Mouse (Mus musculus) neural tube, embryonic 12.5 days (tissue): ENCODE measurements around the gene Tmem216. TPM values are rescaled to one million over a fixed set of nuclear protein-coding genes. Genes with fewer than 3 reads are reported as not detected.
A peak's percentile ranks its signal among the peaks of the same experiment; 100 is the strongest.

Source experiments
- ATAC-seq: fragments of 200-750 bp; cut with Nextera tagmentation; 2 replicates; pipeline ENCODE4 v1.8.0; 2017; ENCODE audit warnings: low read depth, mild to moderate bottlenecking, moderate TSS enrichment, moderate library complexity; ENCODE audit not compliant: low FRiP score
- H3K27ac ChIP-seq: fragments of 300-500 bp; sonication (generic); 2 replicates; pipeline ENCODE4 v1.5.1; 2016
- H3K27me3 ChIP-seq: fragments of 300-500 bp; sonication (generic); replicated peaks from 2 replicates; pipeline ENCODE4 v1.6.1; 2016; ENCODE audit warnings: mild to moderate bottlenecking
- H3K36me3 ChIP-seq: fragments of 300-500 bp; sonication (generic); 2 replicates; pipeline ENCODE4 v1.6.1; 2016; ENCODE audit warnings: mild to moderate bottlenecking
- H3K4me1 ChIP-seq: fragments of 300-500 bp; sonication (generic); 2 replicates; pipeline ENCODE4 v1.6.1; 2016
- H3K4me2 ChIP-seq: fragments of 300-500 bp; sonication (generic); replicated peaks from 2 replicates; pipeline ENCODE4 v1.6.1; 2016; ENCODE audit warnings: mild to moderate bottlenecking
- H3K4me3 ChIP-seq: fragments of 300-500 bp; sonication (generic); 2 replicates; pipeline ENCODE4 v1.5.1; 2016
- H3K9ac ChIP-seq: fragments of 300-500 bp; sonication (generic); 2 replicates; pipeline ENCODE4 v1.6.1; 2016; ENCODE audit warnings: mild to moderate bottlenecking
- H3K9me3 ChIP-seq: fragments of 300-500 bp; sonication (generic); 2 replicates; pipeline ENCODE4 v1.6.1; 2016; ENCODE audit warnings: mild to moderate bottlenecking
- WGBS: fragments of 180-500 bp; shearing (Covaris S2); methylation state at CpG from one replicate; pipeline ENCODE4 v1.1.7; 2016; 5-methylcytosine and 5-hydroxymethylcytosine counted together
- polyA plus RNA-seq: library from polyadenylated mRNA; unstranded; fragments of >200 nt; fragmentation: Nextera tagmentation; extraction: Ambion mirVana; gene quantifications from 2 replicates; pipeline ENCODE4 v1.2.1, GENCODE M21; 2016

The Tmem216 gene
- polyA plus RNA-seq, 1 experiment from 2014 or later = 48.1 TPM

GRCm38 (mm10) chr19:10520355-10520754 lies 35.7 kb downstream of the Tmem216 start:
- ATAC-seq = no peak
- 59% methylated on average over 1 of the region's 1 CpGs for WGBS
- Histone ChIP-seq H3K27ac (no peak overlapping the region), H3K4me3 (no peak overlapping the region), H3K4me2 (no peak overlapping the region), H3K36me3 (peaks cover 20% of the 10 kb centered on the region), H3K9me3 (no peaks in the 10 kb centered on the region), H3K4me1 (peaks cover 8% of the 10 kb centered on the region; the same call in 1 of the 2 replicates), H3K9ac (no peak overlapping the region), H3K27me3 (no peaks in the 10 kb centered on the region)

- ATAC-seq = no peak
- peaks cover 31% of the 10 kb centered on the region for H3K36me3 ChIP-seq
- WGBS = 85% methylated on average over 6 of the region's 6 CpGs
Observed at GRCm38 (mm10) chr19:10510759-10511330, 45.2 kb downstream of the Tmem216 start.

GRCm38 (mm10) chr19:10502571-10502970 lies 53.5 kb downstream of the Tmem216 start:
- 8% methylated on average over 4 of the region's 4 CpGs for WGBS
- no peaks in the 10 kb centered on the region for H3K27me3 ChIP-seq
- ATAC-seq = peak; percentile 78

More at GRCm38 (mm10) chr19:10510759-10511330, 45.2 kb downstream of the Tmem216 start:
- no peak overlapping the region for H3K4me3 ChIP-seq
- H3K9ac ChIP-seq = no peak overlapping the region
- H3K27me3 ChIP-seq = no peaks in the 10 kb centered on the region
- no peak overlapping the region for H3K4me2 ChIP-seq
- no peaks in the 10 kb centered on the region for H3K4me1 ChIP-seq
- no peak overlapping the region for H3K27ac ChIP-seq
- H3K9me3 ChIP-seq = no peaks in the 10 kb centered on the region

GRCm38 (mm10) chr19:10500581-10500980 lies 55.5 kb downstream of the Tmem216 start:
- no peaks in the 10 kb centered on the region for H3K27me3 ChIP-seq
- no peak overlapping the region for H3K9ac ChIP-seq
- no peak overlapping the region for H3K4me2 ChIP-seq
- no peaks in the 10 kb centered on the region for H3K4me1 ChIP-seq
- H3K9me3 ChIP-seq = no peaks in the 10 kb centered on the region
- H3K27ac ChIP-seq = no peak overlapping the region
- no peak overlapping the region for H3K4me3 ChIP-seq
- peaks cover 32% of the 10 kb centered on the region for H3K36me3 ChIP-seq
- no peak for ATAC-seq
- WGBS = 96% methylated on average over 8 of the region's 8 CpGs

More at GRCm38 (mm10) chr19:10502571-10502970, 53.5 kb downstream of the Tmem216 start:
- H3K4me2 ChIP-seq = no peak overlapping the region
- H3K4me1 ChIP-seq = no peaks in the 10 kb centered on the region
- H3K9me3 ChIP-seq = no peaks in the 10 kb centered on the region
- H3K4me3 ChIP-seq = no peak overlapping the region
- no peak overlapping the region for H3K9ac ChIP-seq
- peaks cover 41% of the 10 kb centered on the region for H3K36me3 ChIP-seq
- H3K27ac ChIP-seq = no peak overlapping the region

- ATAC-seq = no peak
- Histone ChIP-seq H3K4me3 (no peak overlapping the region), H3K36me3 (peaks cover 26% of the 10 kb centered on the region), H3K9me3 (no peaks in the 10 kb centered on the region), H3K27me3 (no peaks in the 10 kb centered on the region), H3K4me1 (peaks cover 8% of the 10 kb centered on the region; the same call in 1 of the 2 replicates), H3K9ac (no peak overlapping the region), H3K27ac (no peak overlapping the region), H3K4me2 (no peak overlapping the region)
- WGBS = 55% methylated on average over 8 of the region's 8 CpGs
Observed at GRCm38 (mm10) chr19:10497512-10498160, 58.4 kb downstream of the Tmem216 start.

GRCm38 (mm10) chr19:10496976-10497375 lies 59.1 kb downstream of the Tmem216 start:
- Histone ChIP-seq H3K4me2 (no peak overlapping the region), H3K9ac (no peak overlapping the region), H3K4me3 (no peak overlapping the region), H3K4me1 (peaks cover 14% of the 10 kb centered on the region), H3K27me3 (no peaks in the 10 kb centered on the region), H3K9me3 (no peaks in the 10 kb centered on the region), H3K36me3 (peaks cover 24% of the 10 kb centered on the region), H3K27ac (no peak overlapping the region)
- no peak for ATAC-seq
- WGBS = 71% methylated on average over 2 of the region's 2 CpGs

- WGBS = 85% methylated on average over 1 of the region's 1 CpGs
- no peak for ATAC-seq
- H3K27ac ChIP-seq = no peak overlapping the region
Observed at GRCm38 (mm10) chr19:10495670-10496069, 60.4 kb downstream of the Tmem216 start.

GRCm38 (mm10) chr19:10486264-10486738 lies 69.7 kb downstream of the Tmem216 start:
- H3K9me3 ChIP-seq = no peaks in the 10 kb centered on the region
- peaks cover 5% of the 10 kb centered on the region for H3K4me1 ChIP-seq
- H3K9ac ChIP-seq = no peak overlapping the region
- no peaks in the 10 kb centered on the region for H3K27me3 ChIP-seq
- no peak overlapping the region for H3K4me2 ChIP-seq
- no peak overlapping the region for H3K27ac ChIP-seq
- H3K36me3 ChIP-seq = no peaks in the 10 kb centered on the region
- 25% methylated on average over 9 of the region's 9 CpGs for WGBS
- peak; percentile 67; the same call in 1 of the 2 replicates for ATAC-seq
- H3K4me3 ChIP-seq = no peak overlapping the region

More at GRCm38 (mm10) chr19:10495670-10496069, 60.4 kb downstream of the Tmem216 start:
- Histone ChIP-seq H3K4me2 (no peak overlapping the region), H3K4me3 (no peak overlapping the region), H3K4me1 (peaks cover 20% of the 10 kb centered on the region), H3K36me3 (peaks cover 11% of the 10 kb centered on the region; the same call in 1 of the 2 replicates), H3K27me3 (no peaks in the 10 kb centered on the region), H3K9me3 (no peaks in the 10 kb centered on the region), H3K9ac (no peak overlapping the region)

Other genes starting within 250 kb of the Tmem216 start
- 4.8 and 5.4 TPM in 2 replicates for gene Syt7, start 167.1 kb downstream of the Tmem216 start, polyA plus RNA-seq
- gene Lrrc10b, start 98.8 kb downstream of the Tmem216 start, polyA plus RNA-seq = 0.61 and 0.64 TPM in 2 replicates
- gene Ppp1r32, start 73.3 kb downstream of the Tmem216 start, polyA plus RNA-seq = 0.51 TPM in 1 of 2 replicates, not detected in the other
- gene Cpsf7, start 31.0 kb downstream of the Tmem216 start, polyA plus RNA-seq = 51.1 and 57.2 TPM in 2 replicates
- gene Sdhaf2, start 30.1 kb downstream of the Tmem216 start, polyA plus RNA-seq = 58.1 and 64.3 TPM in 2 replicates
- 16.2 and 16.6 TPM in 2 replicates for gene Cyb561a3, start 20.9 kb upstream of the Tmem216 start, polyA plus RNA-seq
- gene Tmem138, start 21.1 kb upstream of the Tmem216 start, polyA plus RNA-seq = 41.6 and 42.9 TPM in 2 replicates
- gene Ddb1, start 49.1 kb upstream of the Tmem216 start, polyA plus RNA-seq = 369 and 375 TPM in 2 replicates
- 20.6 and 21.2 TPM in 2 replicates for gene Tkfc, start 49.4 kb upstream of the Tmem216 start, polyA plus RNA-seq
- gene Vwce, start 78.0 kb upstream of the Tmem216 start, polyA plus RNA-seq = 0.33 and 0.87 TPM in 2 replicates
- not detected in 2 replicates for gene Pga5, start 121.8 kb upstream of the Tmem216 start, polyA plus RNA-seq
- gene Vps37c, start 132.5 kb upstream of the Tmem216 start, polyA plus RNA-seq = 33.8 and 39.2 TPM in 2 replicates
- 0.08 TPM in 1 of 2 replicates, not detected in the other for gene Cd5, start 182.8 kb upstream of the Tmem216 start, polyA plus RNA-seq